Mouse (Mus musculus) urinary bladder, postnatal 25 days (tissue): ENCODE results near the gene Cap1.

Experiments
- DNase-seq: peaks from one replicate; pipeline ENCODE4 v3.0.0; 2022; ENCODE audit warnings: low spot score

The Cap1 gene

DNA sequence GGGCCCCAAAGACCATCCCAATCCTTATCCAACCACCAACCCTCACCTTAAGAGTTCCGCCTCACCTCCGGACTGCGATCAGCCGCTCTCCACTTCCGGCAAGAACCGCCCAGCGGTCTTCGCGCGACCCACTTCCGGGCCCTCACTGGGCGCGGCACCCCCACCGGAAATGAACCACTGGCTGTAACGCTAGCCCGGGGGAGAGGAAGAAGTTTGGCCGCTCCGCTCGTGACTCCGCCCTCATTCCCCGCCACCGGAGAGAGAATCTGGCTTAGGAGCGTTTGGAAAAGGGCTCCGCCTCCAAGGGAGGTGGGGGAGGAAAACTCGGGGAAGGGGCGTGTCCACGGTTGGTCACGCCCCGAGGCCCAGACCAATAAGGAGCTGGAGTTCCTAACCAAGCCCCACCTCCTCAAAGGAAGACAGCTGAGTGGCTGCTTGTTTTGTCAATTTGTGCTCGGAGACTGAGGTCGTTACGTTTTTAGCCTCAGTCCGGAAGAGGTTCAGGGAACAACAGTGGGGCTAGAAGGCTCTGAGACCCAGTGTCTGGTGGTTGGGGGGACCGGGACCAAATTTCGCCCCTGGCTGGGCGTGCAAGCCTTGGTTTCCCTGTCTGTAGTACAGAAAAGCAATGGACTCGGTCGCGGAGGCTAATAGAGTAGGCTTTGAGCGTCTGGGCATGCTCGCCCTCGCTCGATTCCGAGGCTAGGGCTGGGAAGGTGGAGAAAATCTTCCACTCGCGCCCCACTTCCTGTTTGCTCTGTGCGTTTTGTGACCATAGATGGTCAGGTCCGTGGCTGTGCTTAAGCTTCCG, at the start of gene Cap1:
Cap1 (minus strand) TSS at position 289 of the 811 bp plus-strand sequence.
- peak; percentile 91 for DNase-seq

DNA sequence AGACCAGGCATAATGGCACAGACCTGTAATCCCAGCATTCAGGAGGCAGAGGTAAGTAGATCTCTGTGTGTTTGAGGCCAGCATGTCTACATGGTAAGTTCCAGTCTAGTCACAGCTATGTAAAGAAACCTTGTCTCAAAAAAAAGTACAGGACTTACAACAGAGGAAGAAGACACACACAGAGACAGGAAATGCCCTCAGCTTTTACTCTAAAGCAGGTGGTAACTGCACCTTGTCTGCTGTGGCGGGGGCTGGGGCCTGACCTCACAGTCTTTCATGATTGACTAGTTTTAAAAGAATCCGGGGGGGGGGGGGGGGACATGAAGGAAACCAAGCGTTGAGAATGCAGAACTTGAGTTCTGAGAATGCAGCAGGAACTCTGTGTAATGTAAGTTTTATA, 48.0 kb upstream of the Cap1 start:
- no peak for DNase-seq

DNA sequence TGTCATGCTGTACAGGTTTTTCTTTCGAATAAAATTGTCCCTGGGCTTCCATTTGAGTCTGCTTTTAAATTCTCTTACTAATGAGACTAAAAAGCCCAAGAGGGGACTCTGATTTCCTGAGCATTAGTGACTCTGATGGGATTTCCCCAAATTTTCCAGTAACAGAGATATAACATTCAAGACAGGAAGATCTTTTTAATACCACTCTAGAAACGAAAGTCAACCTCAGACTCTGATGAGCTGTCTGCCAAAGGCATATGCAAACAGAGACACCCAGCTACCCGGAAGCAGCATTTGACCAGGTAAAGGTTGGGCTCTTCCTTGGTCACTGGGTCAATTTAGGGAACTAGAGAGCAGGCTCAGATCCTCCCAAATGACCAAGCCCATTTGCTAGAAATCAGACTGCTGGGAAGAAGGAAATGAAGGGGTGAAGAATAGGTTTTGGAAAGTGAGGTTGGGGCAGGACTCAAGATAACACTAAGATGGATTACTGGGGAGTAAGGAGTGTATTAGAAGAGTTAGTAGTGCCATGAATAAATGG, 47.3 kb upstream of the Cap1 start:
- DNase-seq: no peak

DNA sequence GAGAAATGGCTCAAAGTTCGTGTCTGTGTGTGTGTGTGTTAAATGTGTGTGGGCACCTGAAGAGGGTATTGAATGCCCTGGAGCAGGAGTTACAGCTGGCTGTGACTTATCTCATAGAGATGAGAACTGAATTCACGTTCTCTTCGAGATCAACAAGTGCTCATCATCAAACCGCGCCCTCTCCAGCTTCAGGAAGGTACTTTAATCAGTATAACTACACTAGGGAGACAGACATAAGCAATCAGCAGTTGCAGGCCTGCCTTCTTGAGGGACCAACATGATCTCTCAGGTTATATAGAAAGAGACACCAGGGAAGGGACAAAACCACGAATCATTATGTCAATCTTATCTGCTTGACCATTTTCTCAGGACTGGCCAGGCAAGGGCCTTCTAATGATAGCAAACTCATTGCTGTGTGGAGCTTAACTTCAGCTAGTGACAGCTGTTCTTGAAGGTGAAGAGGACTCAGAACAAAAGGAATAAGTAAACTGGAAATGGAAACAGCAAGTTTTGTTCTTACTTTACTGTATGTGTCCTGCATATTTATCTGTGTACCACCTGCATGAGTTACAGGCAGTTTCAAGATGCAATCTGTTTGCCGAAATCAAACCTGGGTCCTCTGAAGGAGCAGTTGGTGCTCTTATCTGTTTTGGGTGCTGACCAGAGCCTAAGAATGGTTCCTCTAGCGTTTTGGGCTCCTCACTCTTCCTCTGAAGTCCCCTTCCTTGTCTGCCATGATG, 46.6 kb upstream of the Cap1 start:
- DNase-seq: no peak

DNA sequence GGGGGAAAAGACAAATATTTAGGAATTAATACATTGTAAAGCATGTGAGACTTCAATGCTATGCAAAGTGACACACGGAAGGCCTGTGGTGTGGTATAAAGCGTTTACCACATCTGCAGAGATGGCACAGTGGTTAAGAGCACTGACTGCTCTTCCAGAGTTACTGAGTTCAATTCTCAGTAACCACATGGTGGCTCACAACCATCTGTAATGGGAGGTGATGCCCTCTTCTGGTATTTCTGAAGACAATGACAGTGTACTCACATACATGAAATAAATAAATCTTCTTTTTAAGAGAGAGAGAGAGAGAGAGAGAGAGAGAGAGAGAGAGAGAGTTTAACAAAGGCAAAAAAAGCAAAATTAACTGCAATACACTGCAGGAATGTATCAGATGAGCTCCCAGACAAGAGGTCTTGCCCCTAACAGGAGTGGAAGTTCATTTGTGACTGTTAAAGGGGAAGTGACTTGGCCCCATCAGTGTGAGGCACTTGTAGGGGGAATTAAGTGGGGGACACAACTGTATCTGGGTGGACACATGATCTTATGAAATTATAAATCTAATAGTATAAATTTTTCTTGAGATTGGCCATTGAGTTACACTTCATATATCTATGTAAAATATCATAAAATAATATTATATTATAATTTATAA, 45.2 kb upstream of the Cap1 start:
- no peak for DNase-seq

DNA sequence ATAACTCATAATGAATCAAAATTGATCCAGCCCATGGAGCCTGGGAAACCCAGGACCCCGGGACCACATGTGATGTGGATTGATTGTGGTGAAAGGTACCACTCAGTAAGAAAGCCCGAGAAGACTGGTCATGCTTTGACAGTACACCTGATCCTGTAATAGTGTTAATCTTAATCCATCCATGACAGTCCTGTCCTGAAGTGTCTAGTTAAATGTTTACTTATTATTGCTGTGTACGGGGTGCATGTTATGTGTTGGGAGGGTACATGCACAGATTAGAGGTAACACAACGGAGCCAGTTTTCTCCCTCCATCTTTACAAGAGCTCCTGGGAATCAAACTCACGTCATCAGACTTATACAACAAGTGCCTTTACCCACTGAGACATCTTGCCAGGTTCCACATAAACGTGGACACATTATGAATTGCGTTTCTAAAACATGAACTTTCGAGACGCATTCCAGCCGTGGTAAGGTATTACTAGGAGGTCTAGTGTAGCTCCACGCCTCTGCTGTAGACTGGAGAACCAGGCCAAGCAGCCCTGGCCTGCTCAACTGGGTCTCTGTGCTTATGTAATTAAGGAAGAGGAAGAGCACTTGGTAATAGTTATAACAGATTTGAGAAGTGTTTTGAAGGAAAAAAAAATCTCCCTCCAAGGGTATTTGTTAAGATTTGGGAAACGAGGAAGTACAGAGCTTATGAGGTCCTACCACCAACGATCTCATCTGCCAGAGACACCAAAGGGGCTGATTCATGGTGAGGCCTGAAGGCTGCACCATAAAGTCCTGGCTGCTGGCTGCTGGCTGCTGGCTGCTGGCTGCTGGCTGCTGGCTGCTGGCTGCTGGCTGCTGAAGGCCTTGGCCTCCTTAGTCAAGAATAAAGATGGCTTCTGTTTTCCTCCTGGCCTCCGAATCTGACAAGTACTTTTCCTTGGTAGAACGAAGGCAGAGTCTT, 37.8 kb upstream of the Cap1 start:
- DNase-seq: no peak

DNA sequence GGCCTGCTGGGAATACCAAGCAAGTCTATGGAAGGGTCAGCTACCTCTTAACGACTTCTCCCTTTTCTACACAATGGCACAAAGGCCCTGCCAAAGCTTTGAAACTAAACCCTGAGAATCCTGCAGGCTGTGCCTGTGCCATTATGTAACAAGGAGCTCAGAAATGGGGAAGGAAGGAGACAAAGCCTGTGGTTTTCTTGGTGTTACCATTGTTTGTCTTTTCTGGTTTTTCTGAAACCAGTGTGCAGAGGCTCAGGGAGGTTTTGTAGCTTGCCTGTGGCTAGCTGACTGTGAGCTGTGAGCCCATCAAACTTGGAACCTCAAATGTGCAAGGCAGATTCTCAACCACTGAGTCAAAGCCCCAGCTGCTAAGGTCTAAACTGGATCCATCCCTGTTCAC, 37.0 kb upstream of the Cap1 start:
- DNase-seq: no peak

DNA sequence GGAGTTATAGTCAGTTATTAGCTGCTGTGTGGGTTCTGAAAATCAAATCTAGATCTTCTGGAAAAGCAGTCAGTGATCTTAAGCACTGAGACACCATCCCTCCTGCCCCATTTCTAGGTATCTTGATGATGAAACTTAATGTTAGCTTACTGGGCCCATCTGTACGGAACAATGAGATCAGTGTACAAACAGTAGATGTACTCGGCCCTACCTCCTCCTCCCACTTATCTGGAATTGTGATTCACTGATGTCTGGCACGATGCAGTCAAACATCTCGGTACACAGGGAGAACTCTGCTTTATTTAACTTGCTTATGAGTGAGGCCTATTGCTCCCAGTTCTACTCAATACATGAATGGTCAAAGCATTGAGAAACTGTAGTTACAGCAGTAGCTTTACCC, 30.1 kb upstream of the Cap1 start:
- DNase-seq: no peak

DNA sequence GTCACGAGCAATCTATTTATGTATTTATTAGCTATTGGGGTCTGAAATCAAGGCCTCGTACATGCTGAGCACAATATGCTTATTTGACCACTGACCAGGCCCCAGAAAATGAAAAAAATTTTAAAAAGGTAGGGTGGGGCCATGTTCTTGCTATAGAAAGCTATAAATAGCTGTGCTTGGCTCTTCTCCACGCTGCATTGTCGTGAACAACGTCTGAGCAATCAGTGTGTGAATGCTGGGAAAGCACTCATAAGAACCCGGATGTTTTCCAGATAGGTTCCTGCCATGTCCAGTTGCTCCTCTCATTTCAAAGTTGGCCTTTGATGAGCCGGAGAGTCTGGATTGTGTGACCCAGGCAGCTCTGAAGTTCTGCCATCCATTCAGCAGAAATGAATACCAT, 28.3 kb upstream of the Cap1 start:
- no peak for DNase-seq

DNA sequence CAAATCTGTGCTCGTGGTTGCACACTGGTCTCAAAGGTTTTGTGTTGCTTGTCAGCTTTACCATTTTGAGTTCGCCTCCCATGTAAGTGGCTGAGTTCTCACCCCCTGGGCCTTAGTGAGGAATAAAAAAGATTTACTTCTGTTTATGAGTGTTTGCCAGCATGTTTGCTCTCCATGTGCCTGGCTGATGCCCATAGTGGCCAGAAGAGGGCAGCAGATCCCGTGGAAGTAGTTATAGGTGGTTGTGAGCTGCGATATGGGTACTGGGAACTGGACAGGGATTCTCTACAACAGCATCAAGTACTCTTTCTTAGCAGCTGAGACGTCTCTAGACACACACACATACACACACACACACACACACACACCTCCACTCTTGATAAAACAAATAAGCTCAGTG, 26.8 kb upstream of the Cap1 start:
- DNase-seq: no peak

DNA sequence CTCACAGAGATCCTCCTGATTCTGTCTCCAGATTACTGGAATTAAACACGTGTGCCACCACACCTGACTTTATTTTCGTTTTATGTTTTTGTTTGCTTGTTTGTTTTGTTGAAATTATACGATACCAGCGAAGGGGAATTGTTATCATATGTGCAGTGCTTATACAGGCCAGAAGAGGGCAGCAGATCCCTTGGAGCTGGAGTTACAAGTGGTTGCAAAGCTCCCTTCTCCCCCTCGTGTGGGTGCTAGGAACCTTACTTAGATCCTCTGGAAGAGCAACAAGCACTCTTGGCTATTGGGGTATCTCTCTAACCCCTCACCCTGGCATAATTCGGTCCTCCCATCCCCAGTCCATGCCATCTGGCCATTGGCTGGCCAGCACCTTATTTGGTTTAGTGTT, 24.7 kb upstream of the Cap1 start:
- DNase-seq: no peak

DNA sequence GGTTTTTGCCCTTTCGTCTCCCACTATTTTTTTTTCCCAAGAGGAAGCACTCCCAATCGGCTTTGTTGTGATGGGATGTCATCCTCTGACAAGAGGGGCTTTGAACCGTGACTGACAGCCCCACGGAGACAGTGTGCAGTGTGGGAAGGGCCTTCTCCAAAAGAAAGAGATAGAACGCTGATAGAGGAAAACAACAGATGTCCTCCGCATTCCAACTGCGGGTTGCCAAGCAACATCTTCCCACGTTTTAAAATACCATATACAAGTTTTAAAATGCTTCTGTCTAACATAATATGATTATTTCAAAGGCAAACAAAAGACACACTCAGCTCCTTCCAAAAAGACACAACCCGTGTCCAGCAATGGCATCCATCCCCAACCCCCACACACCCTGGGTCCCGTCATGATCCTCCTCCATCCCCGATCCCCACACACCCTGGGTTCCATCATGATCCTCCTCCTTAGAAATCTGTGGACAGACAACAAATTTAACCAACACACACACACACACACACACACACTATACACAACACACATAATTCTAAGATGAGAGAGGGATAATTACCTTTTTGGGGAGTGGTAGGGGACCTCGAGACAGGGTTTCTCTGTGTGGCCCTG, 23.8 kb upstream of the Cap1 start:
- no peak for DNase-seq

DNA sequence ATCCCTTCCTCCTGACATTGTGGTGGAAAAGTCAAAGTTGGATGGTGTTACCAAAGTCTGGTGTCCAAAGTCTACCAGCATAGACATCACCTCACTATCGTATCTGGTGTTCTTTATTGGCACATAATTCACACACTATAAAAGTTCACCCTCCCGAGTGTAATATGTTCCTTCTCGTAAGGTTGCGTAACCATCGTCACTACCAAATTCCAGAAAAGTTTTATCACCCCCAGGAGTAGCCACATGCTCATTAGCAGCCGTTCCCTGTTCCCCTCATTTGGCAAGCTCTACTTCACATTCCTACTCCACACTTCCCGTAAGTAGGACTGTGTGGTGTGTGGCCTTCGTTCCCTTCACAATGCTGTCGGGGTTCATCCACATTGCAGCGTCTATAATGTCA, 19.5 kb upstream of the Cap1 start:
- no peak for DNase-seq

DNA sequence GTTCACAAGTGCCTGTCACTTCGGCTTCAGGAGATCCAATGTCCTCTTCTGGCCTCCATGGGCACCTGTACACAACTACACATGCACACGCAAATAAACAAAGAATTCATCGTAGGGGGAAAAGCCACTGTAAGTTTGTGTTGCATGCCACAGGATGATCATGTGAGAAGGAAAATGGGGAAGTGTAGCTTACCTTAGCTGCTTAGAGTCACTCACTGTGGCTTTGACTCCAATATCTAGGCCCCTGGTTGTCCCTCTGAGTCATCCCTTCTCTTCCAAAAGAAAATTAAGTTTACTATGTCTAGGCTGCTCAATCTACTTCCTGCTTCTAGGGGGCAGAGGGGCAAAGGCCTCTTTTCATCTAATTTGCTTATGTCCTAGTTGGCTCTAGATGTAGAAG, 17.9 kb upstream of the Cap1 start:
- DNase-seq: no peak

DNA sequence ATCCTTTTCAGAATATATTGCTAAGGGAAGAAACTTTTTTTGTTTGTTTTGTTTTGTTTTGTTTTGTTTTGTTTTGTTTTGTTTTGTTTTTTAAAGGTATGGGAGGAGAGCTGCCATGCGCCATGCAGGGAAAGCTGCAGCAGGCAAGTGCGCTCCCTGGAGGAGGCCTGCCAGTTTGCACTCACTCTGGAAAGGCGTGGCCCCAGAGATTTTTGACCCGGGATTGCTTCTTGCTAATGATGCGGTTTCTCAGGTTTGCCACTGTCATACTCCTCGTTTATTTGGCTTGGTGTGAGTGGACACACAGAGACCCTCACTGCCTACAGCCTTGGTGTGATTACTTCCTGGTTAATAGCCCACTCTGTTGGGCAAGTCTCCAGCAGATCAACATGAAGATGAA, 16.3 kb upstream of the Cap1 start:
- no peak for DNase-seq

DNA sequence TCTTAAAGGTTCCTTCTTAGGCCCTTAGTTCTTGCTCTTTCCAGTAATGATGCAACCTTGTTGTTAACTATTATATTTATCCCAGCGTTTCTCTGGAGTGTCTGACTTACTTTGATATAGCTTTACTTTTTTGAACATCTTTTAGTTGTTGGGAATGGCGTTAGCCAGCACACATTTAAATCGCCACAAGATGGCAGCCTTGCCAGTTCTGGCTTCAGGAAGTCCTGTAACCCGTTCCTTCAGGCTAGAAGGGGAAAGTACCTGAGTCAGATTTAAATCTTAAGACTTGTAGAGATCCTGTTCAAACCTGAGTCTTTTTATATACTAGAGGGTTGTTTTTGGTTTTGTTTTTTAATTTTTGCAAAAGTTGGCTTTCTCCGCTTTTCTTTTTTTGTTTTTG, 12.5 kb upstream of the Cap1 start:
- peak; percentile 61 for DNase-seq

DNA sequence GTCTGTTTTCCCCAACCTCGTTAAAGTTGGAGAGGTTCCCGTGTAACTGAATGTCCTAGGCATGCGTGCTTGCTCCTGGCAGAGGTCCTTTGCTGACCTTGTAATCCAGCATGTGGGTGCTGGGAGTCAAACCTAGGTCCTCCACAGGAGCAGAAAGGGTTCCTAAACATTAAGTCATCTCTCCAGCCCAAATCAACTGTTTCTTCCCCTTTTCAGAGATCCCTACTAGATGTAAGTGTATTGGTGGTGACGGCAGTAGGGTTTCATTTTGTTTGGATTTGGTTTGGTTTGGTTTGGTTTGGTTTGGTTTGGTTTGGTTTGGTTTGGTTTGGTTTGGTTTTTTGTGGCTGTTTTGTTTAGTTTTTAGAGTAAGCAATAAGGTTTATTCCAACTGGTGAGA, 11.9 kb upstream of the Cap1 start:
- no peak for DNase-seq

DNA sequence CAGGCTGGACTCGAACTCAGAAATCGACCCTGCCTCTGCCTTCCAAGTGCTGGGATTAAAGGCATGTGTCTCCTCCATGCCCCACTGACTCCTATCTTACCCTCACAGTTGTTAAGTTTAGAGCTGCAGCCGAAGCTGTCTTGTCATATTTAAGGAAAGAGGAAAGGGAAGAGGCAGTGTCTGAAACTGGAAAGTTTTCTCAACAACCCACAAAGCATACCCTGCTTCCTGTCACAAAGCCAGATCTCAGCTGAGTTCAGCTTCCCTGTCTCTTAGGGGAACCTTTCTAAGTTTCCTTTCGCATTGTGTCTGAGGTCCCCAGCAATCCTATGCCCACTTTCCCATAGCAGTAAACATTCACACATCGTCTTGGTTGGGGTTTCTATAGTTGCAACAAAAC, 6.3 kb upstream of the Cap1 start:
- no peak for DNase-seq

DNA sequence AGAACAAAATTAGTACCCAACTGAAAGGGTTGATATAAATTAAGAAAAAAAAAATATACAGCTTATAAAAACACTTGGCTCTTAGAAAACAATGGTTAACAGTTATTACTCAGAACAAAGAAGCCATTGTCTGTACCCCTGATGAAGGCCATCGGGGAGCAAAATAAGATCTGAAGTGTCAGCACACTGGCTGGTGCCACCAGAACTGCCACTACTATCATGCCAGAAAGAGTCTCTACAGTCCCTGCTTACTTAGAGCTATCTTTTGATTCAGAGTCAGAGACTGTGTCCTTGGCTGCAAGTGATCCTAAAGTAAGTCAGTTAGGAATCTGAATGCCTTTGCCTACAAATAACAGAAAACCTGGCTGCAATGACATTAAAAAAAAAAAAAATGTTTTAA, 5.7 kb upstream of the Cap1 start:
- DNase-seq: no peak

DNA sequence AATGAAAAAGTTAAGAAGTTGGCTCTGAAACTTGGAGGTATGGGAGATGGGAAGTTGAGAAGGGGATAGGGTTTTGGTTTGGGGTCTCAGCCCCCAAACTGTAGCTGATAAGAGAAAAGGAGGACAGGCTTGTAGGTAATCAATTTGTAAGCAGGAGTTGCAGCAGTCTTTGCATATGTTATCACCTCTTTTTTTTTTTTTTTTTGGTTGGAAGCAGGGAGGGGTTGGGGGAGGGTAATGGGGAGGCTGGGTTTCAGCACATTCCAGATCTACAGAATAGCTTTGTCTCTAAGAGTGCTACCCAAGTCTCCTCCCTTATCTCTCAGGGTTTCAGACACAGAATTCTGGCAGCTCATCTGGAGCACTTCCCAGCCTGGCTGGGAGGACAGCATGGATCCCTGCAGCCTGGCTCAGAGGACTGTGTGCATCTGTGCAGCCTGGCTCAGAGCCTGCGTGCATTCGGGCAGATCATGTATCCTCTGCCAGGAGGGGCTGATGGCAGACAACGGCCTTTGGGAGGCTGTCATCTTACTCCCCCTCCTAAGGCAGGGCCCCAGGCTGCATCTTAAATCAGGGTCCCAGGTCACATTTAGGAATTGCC, 5.1 kb upstream of the Cap1 start:
- DNase-seq: peak; percentile 32

DNA sequence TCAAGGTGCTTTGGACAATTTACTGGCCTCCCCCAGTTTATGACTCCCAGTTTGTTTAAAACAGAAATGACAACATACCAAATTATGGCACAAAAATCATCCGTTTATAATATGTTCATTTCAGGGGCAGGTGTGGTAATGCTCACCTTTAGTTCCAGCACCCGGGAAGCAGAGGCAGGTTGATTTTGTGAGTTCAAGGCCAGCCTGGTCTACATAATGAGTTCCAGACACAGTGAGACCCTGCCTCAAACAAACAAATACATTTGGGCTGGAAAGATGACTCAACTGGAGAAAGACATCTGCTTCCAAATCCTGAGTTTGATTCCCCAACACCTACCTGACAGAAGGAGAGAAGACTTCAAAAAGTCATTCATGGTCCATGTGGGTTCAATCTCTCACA, 1.5 kb upstream of the Cap1 start:
- DNase-seq: no peak
